Mouse (Mus musculus) embryonic facial prominence, embryonic 12.5 days (tissue): ENCODE results near the gene Ntng1. TPM values are rescaled to one million over a fixed set of nuclear protein-coding genes. Genes with fewer than 3 reads are reported as not detected.
"Not testable (repeated sequence)": the region's sequence is repeated elsewhere in the genome, so short reads cannot be mapped to it uniquely, and the experiment has no call there.

Source experiments
- ATAC-seq: fragments of 200-750 bp; cut with Nextera tagmentation; 2 replicates; pipeline ENCODE4 v1.8.0; 2017; ENCODE audit not compliant: insufficient number of reproducible peaks, insufficient read depth, low FRiP score, low TSS enrichment
- H3K27ac ChIP-seq: fragments of 300-500 bp; sonication (generic); 2 replicates; pipeline ENCODE4 v1.5.1; 2016; ENCODE audit warnings: mild to moderate bottlenecking
- H3K27me3 ChIP-seq: fragments of 300-500 bp; sonication (generic); 2 replicates; pipeline ENCODE4 v1.6.1; 2016; ENCODE audit warnings: mild to moderate bottlenecking, moderate library complexity
- H3K36me3 ChIP-seq: fragments of 300-500 bp; sonication (generic); 2 replicates; pipeline ENCODE4 v1.6.1; 2016; ENCODE audit warnings: mild to moderate bottlenecking
- H3K4me1 ChIP-seq: fragments of 300-500 bp; sonication (generic); 2 replicates; pipeline ENCODE4 v1.6.1; 2016
- H3K4me2 ChIP-seq: fragments of 300-500 bp; sonication (generic); replicated peaks from 2 replicates; pipeline ENCODE4 v1.6.1; 2016; ENCODE audit warnings: mild to moderate bottlenecking, moderate library complexity
- H3K4me3 ChIP-seq: fragments of 300-500 bp; sonication (generic); 2 replicates; pipeline ENCODE4 v1.5.1; 2016; ENCODE audit warnings: mild to moderate bottlenecking
- H3K9ac ChIP-seq: fragments of 300-500 bp; sonication (generic); 2 replicates; pipeline ENCODE4 v1.6.1; 2016; ENCODE audit warnings: mild to moderate bottlenecking, moderate library complexity
- H3K9me3 ChIP-seq: fragments of 300-500 bp; sonication (generic); 2 replicates; pipeline ENCODE4 v1.6.1; 2016; ENCODE audit warnings: mild to moderate bottlenecking, moderate library complexity
- WGBS: fragments of 180-500 bp; shearing (Covaris S2); methylation state at CpG from one replicate; pipeline ENCODE4 v1.1.7; 2016; 5-methylcytosine and 5-hydroxymethylcytosine counted together
- polyA plus RNA-seq: library from polyadenylated mRNA; unstranded; fragments of >200 nt; fragmentation: Nextera tagmentation; extraction: Ambion mirVana; gene quantifications from 2 replicates; pipeline ENCODE4 v1.2.1, GENCODE M21; 2016

The Ntng1 gene
- polyA plus RNA-seq, 1 experiment from 2014 or later = 6.0 TPM

DNA sequence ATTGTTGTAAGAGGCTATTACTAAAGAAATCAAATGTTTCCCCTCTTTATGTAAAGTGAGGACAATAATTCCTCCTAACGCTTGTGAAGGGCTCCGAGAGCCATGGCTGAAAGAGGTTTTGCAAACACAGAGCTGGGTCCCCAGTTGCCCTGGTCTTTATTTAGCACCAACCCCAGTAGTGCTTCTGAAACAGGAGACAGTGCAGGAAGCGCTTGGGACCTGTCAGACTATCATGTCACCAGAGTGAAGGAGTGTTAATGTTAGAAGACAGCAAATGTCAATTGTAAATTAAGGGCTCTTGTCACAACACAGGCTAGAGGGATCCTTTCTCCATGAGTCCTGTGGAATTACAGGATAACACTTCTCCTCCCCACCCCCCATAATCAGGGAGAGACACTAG, 376.9 kb downstream of the Ntng1 start:
- H3K4me2 ChIP-seq = no peak overlapping the region
- ATAC-seq = no peak
- no peaks in the 10 kb centered on the region for H3K9me3 ChIP-seq
- H3K27ac ChIP-seq = no peak overlapping the region
- no peaks in the 10 kb centered on the region for H3K4me1 ChIP-seq
- no peaks in the 10 kb centered on the region for H3K36me3 ChIP-seq
- no peak overlapping the region for H3K4me3 ChIP-seq
- no peak overlapping the region for H3K9ac ChIP-seq
- WGBS = 60% methylated on average over 3 of the region's 3 CpGs
- no peaks in the 10 kb centered on the region for H3K27me3 ChIP-seq

GRCm38 (mm10) chr3:109765608-109766007, 378.2 kb downstream of the Ntng1 start:
- no peak overlapping the region for H3K4me3 ChIP-seq
- ATAC-seq = no peak
- H3K9ac ChIP-seq = no peak overlapping the region
- H3K9me3 ChIP-seq = no peaks in the 10 kb centered on the region
- WGBS = 88% methylated on average over 2 of the region's 2 CpGs
- H3K36me3 ChIP-seq = no peaks in the 10 kb centered on the region
- no peaks in the 10 kb centered on the region for H3K27me3 ChIP-seq
- H3K4me1 ChIP-seq = no peaks in the 10 kb centered on the region
- no peak overlapping the region for H3K4me2 ChIP-seq
- H3K27ac ChIP-seq = no peak overlapping the region

DNA sequence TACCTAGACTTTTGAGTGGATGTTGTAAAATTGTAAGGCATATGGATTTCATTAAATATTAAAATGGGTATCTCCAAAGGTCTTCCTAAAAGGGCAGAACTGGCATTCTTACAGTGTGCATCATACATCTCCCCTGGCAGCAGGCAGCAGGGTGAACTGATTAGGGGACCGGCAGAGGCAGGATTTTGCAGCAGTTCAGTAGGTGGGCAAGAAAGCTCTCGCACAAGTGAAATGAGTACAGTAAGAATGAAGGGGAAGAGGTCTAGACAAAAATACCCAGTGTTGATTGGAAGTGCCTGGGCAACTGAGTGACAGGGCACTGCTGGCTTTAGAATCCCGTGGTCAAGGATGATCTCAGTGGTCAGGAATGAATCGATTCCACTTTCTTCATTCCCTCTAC, 378.7 kb downstream of the Ntng1 start:
- Histone ChIP-seq H3K4me2 (no peak overlapping the region), H3K4me1 (no peaks in the 10 kb centered on the region), H3K27ac (no peak overlapping the region), H3K27me3 (no peaks in the 10 kb centered on the region), H3K9me3 (no peaks in the 10 kb centered on the region), H3K9ac (no peak overlapping the region), H3K4me3 (no peak overlapping the region), H3K36me3 (no peaks in the 10 kb centered on the region)
- 61% methylated on average over 4 of the region's 4 CpGs for WGBS
- no peak for ATAC-seq

DNA sequence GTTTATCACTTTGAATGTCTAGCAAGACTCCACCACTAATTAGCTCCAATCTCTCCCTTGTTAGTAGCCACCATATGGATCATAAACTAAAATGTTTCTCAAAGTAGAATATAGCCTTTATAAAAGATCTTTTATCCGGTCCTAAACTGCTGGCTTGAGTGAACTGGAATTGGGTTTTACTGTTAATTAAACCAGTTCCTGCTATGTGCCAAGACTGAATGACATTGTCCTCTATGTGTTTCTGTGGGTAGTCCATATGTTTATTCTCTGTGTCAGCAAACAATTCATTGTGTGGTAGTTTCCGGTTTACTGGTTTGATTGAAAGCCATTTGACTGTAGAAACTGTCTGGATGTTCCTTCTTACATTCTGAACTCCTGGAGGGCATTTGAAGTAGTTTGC, 387.4 kb downstream of the Ntng1 start:
- no peaks in the 10 kb centered on the region for H3K27me3 ChIP-seq
- no peak for ATAC-seq
- no peak overlapping the region for H3K9ac ChIP-seq
- no peak overlapping the region for H3K4me3 ChIP-seq
- H3K27ac ChIP-seq = no peak overlapping the region
- no peak overlapping the region for H3K4me2 ChIP-seq
- H3K4me1 ChIP-seq = no peaks in the 10 kb centered on the region
- WGBS = 82% methylated on average over 2 of the region's 2 CpGs
- H3K9me3 ChIP-seq = no peaks in the 10 kb centered on the region
- no peaks in the 10 kb centered on the region for H3K36me3 ChIP-seq

GRCm38 (mm10) chr3:109747593-109747992, 396.2 kb downstream of the Ntng1 start:
- H3K27me3 ChIP-seq, H3K36me3 ChIP-seq, H3K4me2 ChIP-seq, ATAC-seq, H3K4me3 ChIP-seq, H3K9ac ChIP-seq, H3K27ac ChIP-seq, H3K9me3 ChIP-seq, H3K4me1 ChIP-seq: not testable (repeated sequence)
- 70% methylated on average over 3 of the region's 3 CpGs for WGBS

DNA sequence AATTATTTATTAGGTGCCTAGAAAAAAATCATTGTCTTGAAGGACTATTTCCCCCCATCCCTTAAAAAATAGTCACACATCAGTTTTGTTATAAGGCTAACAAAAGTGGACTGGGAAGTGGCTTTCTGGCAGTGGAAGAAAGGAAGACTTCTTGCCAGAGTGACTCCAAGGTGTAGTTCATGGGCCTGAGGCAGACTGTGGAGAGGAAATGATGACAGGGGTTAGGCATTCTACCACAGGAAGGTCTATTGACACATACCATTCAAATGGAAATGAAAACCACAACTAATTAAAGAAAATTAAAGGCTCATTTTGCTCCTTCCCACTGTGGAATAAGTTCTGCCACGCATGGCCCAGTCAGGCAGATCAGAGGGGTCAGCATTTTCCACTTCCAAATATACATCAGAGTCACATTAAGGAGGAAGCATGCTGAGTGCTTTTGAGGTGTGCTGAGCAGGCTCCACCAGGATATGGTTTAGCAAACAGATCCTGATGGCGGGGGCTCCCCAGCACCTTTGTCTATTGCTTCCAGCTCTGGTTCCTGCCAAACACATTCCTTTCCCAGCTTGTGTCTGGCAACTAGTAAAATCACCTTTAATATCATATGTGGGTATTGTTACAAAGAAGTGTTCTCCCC, 403.2 kb downstream of the Ntng1 start:
- ATAC-seq = no peak

DNA sequence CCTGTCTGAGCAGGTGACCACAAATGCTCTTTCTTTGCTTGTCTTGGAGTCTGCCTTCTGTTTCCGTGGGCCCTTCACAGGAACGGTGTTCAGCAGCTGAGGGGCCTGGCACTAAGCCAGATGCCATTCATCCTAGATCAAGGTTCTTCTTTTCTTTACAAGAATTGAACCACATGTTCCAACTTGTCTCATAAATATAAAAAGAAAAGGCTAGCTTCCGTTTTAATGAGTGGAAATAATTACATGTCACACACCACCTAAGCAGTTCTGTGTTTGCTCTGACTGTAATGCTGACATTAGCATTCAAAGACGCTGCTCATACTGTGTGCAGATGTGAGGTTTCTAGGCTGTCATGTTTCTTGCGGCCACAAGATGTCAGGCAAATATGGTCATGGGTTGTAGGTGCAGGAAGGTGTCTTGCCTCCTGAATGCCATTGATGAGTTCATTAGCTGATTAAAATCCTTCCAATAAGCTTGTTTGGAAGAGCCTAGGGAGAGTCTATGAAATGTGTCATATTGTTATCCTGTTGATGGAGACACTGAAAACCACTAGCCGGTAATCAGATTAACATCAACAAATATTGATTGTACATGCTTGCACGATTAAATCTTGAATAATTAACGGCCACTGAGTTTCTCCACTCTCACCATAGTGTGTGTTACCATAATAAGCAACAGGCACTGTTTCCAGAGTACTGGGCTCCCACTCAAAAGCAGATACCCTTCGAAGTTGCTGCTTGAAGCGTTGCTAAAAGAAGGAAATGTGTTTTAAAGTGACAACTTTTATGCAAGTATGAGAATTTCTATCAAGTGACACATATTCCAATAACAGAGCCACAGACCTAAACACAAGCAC, 411.3 kb downstream of the Ntng1 start:
- ATAC-seq = peak; percentile 86
- Histone ChIP-seq H3K4me3 (no peak overlapping the region), H3K36me3 (no peaks in the 10 kb centered on the region), H3K27me3 (no peaks in the 10 kb centered on the region), H3K9me3 (no peaks in the 10 kb centered on the region), H3K27ac (no peak overlapping the region), H3K4me2 (no peak overlapping the region), H3K4me1 (0 out of 2 replicates have a peak, but pooled peaks cover 9% of the 10 kb centered on the region), H3K9ac (no peak overlapping the region)
- WGBS = 48% methylated on average over 10 of the region's 10 CpGs

More for the DNA sequence above, 403.2 kb downstream of the Ntng1 start:
- H3K4me3 ChIP-seq = no peak overlapping the region
- 19% methylated on average over 2 of the region's 2 CpGs for WGBS
- H3K36me3 ChIP-seq = no peaks in the 10 kb centered on the region
- H3K9ac ChIP-seq = no peak overlapping the region
- no peaks in the 10 kb centered on the region for H3K9me3 ChIP-seq
- H3K27me3 ChIP-seq = no peaks in the 10 kb centered on the region
- no peak overlapping the region for H3K27ac ChIP-seq
- H3K4me2 ChIP-seq = no peak overlapping the region
- H3K4me1 ChIP-seq = peaks cover 3% of the 10 kb centered on the region; the same call in 1 of the 2 replicates

DNA sequence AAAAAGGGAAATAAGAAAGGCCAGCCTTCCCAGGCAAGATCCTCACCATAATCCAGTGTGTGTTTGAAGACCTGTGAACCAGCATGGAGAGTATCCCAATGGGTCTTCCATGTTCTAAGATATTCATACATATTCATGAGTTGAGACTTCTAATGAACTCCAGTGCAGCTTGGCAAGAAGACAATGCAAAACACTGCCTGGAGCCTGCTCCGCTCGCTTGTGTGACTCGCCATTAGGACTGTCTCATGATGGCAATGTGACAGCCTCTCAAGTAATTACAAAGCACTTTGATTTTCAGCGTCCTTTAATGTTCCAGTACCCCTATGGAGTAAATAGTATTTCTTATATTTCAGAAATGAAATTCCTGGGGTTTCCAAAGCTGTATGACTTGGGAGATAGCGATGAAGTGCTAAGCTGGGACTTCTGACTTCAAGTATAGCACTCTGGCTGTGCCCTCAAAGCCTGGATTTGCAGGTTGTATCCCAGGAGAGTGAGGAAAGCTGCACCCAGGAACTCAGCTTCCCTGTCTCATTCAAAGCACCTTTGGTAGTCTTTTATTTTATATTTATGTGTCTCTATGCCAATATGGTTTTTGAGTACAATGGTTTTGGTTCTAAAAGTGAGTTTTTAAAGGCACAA, 412.1 kb downstream of the Ntng1 start:
- Histone ChIP-seq H3K9ac (no peak overlapping the region), H3K36me3 (no peaks in the 10 kb centered on the region), H3K27ac (no peak overlapping the region), H3K9me3 (no peaks in the 10 kb centered on the region), H3K4me2 (no peak overlapping the region), H3K4me1 (0 out of 2 replicates have a peak, but pooled peaks cover 9% of the 10 kb centered on the region), H3K27me3 (no peaks in the 10 kb centered on the region), H3K4me3 (no peak overlapping the region)
- ATAC-seq = no peak
- WGBS = 75% methylated on average over 5 of the region's 5 CpGs

Other genes starting within 250 kb of the Ntng1 start
- gene Prmt6, start 107.0 kb upstream of the Ntng1 start, polyA plus RNA-seq = 35.3 and 36.9 TPM in 2 replicates